Mouse (Mus musculus) adipocyte (in vitro differentiated cells): ENCODE measurements around the gene Cst12.
A peak's percentile ranks its signal among the peaks of the same experiment; 100 is the strongest.
"Not testable (repeated sequence)": the region's sequence is repeated elsewhere in the genome, so short reads cannot be mapped to it uniquely, and the experiment has no call there.

Experiments
- DNase-seq: peaks from one replicate; pipeline ENCODE4 v3.0.0-alpha.2; 2016; ENCODE audit warnings: low spot score

Gene Cst12

DNA sequence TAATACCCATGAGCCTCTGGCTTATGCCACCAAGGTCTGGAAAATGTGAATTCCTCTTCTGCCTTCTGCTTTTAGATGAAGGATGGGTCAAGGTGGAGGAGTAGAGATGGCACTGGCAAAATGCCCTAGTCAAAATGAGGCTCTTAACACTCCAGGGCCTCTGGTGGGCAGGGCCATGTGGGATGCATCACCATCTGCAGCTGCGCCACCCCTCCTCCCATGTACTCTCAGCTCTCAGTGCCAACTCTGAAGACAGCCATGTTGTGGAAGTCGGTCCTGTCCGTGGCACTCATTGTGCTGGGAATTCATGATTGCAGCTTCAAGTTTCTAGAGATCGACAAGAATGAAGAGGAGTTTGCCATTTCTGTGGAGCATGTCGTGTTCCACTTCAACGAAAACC lies at the start of gene Cst12:
TSS of gene Cst12 (plus strand) at position 220 of the 400 bp plus-strand sequence.
- DNase-seq: no peak

DNA sequence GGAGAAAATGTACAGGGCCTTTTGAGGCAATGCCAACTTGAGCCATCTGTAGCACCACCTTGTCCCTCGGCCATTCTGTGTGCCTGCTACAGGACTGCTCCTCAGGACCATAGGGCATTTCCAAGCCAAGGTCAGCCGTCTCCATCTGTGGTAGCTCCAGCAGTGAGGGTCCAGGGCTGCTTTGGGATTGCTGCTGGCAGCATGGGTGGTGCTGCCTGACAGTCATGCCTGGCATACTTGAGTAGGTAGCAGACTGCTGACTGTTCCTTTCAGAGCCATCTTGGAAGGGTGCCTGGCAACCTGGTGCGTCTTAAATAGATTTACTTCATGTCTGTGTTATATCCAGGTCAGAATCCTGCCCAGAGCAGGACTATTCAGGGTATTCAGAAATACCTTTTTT lies 46.2 kb upstream of the Cst12 start:
- DNase-seq: no peak

DNA sequence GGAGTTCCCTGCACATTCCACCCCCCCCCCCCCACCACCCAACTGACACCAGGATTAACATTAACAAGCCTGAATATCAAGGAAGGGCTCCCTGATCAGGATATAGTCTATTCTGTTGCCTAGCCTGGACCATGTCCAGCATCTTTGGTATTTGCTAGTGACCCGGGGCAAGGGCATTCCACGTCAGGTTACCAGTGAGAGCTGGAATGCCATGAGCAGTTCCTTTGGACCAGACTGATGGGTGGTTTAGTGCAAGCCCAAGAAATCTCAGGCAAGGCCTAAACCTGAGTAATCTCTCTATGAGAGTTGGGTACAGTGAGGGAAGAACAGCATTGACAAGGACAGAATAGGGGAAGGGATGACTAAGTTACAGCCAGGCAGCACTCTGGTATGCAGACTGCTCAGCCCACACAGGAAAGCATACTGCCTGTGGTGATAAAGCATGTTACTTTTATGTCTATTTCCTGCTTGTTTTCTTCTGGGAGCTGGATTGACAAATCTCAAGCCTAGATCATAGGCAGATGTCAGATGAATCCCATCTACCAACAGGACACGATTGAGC lies 45.2 kb upstream of the Cst12 start:
- DNase-seq: no peak

DNA sequence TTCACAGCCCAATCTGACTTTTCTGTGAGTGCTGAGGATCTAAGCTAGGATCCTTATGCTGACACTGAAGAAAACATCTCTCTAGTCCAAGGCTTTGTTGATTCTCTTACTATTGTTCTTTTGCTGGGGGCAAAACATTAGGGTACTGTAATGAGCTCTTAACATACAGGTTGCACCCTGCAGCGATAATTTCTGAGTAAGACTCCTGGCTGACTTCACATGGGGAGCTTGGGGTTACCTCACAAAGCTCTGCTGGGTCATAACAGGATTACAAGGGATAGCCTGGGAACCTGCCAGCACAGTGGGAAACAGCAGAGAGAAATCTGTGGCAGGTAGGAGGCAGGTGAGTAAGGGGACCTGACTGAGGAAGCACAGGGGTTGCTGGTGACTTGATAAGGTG lies 39.1 kb upstream of the Cst12 start, which contains the start of gene Cstl1:
TSS of gene Cstl1 (plus strand) at position 301 of the 400 bp plus-strand sequence.
- DNase-seq: no peak

DNA sequence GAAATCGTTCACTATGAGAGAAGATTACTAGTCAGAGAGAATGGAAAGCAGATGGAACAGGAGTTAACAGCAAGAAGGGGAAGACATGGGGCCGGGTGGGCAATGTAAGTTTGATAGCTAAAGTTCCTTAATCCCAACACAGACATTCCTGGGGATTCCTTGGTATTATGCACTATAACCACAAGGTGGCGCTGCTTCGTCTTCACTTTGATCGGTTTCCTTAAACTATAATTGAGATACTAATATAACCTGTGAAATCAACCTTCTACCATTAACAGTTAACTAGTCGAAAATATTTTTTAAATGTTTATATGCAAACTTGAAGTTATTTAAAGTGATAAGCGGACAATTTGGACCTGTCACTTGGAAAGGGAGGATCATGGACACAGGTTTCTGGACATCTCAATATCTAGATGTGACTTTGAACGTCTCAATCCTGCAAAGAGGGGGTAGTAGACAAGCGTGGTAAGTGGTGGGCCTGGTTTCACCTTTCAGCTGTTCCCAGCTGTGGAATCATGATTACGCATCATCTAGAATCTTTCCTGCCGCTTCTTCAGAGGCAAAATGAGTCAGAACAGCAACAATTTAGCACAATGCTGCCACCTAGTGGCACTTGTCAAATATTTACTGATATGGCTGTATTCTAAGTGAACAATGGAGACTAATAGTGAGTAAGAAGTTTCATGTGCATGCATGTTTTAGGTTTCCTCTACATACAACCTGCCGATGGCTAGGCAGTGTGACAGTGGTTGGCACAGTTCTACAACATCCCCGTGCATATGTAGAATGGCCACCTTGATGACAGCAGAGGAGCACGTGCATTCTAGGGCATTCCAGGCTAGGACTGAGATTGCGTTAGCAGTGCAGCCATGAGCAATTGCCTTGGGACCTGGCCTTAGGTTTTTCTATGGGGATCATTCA lies 37.0 kb upstream of the Cst12 start:
- peak; percentile 95 for DNase-seq

DNA sequence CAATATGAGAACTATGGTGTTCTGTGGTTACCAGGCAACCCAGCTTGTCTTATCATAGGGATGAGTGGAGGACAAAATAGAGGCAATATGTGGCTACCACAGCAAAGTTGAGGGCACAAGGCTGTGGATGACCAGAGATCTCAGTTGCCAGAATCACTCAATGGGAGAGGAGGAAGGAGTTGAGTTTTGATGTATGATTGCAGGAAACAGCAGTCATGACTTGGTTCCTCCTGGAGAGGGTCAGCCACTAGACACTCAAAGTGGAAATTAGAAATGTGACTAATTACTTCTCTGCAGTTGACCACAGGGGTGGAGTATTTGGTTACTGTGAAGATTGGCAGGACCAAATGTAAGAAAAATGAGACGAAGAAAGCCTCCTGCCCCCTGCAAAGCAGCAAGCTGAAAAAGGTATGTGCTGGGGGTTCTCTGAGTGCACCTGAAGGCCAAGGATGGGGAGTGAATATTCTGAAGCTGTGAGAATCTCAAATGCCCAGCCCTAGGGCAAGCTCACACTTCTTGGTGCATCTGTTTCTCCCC lies 34.8 kb upstream of the Cst12 start:
- no peak for DNase-seq

DNA sequence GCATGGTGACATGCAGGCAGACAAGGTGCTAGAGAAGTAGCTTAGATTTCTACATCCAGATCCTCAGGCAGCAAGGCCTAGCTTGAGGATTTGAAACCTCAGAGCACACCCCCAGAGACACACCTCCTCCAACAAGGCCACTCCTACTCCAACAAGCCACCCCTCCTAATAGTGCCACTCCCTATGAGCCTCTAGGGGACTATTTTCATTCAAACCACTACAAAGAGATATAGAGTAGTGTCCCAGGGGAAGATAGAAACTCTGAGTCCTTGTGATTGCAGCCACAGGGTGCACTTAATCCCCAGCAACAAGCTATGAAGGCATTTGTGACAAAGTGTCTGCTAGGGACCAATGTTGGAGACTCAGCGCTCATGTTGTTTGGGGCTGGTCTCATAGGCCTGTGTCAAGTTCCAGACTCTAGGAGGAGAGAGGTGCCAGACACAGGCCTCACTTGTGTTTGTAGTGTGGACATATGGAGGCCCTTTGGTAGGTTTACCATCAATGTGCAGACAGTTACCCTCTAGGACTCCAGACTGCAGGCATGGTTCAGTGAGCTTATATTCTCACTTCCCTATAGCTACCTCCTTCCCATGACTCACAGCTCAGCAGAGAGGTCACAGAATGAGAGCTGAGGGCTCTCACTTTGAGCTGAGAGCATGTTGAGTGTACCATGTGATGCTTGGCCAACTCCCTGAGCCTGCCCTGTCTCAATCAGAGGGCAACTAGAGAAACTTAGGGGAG lies 25.3 kb upstream of the Cst12 start:
- DNase-seq: no peak

DNA sequence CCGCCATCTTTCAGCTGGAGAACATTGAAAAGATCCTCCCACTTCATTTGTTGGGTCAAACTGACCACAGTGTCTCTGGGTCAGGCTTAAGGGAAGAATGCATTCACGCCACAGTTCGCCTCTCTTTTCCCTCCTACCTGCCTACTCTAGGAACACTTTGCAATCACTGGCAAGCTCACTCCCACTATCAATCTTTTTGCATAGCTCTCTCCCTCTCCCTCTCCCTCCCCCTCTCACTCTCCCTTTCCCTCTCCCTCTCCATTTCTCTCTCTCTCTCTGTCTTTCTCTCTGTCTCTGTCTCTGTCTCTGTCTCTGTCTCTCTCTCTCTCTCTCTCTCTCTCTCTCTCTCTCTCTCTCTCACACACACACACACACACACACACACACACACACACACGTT lies 17.8 kb upstream of the Cst12 start, which contains the start of gene Cst11:
TSS of gene Cst11 (minus strand) at position 101 of the 400 bp plus-strand sequence.
- DNase-seq: not testable (repeated sequence)

DNA sequence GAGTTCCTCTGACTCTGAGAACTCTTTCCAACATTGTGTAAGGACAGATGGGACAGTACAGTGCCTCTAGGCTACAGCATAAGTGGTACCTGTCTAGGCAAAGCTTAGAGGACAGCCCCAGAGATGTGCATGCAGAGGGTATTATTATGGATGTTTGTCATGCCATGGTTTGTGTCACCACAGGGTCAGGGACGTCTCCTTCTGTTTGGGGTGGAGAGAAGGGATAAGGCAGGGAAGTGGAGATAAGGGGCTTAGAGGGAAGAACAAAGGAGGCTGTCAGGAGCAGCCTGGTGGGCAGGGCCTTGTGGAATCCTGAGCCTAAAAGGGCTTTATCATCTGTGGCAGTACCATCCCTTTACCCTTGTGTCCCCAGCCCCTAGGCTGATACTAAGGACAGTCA lies 7.5 kb upstream of the Cst12 start, which contains the start of gene 8030411F24Rik:
TSS of gene 8030411F24Rik (plus strand) at position 301 of the 400 bp plus-strand sequence.
- no peak for DNase-seq

DNA sequence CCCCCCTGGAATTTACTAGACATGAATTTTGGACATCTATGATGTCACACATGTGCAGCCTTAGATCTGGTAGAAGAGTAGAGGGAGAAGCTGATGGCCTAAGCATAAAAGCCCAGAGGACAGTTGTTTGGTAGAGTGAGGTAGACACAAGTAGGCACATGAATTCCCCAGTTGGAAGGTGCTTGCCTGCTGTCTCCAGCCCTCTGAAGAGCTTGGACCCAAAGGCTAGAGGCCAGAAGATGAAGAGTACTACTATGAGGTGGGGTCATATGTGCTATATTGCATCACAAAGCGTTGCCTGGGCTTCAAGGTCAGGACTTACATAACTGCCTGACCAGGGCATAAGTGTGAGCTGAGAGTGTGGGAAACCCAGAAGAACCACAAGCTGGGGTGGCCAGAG lies 9.3 kb downstream of the Cst12 start, which contains the start of gene Cst8:
TSS of gene Cst8 (plus strand) at position 301 of the 400 bp plus-strand sequence.
- no peak for DNase-seq

DNA sequence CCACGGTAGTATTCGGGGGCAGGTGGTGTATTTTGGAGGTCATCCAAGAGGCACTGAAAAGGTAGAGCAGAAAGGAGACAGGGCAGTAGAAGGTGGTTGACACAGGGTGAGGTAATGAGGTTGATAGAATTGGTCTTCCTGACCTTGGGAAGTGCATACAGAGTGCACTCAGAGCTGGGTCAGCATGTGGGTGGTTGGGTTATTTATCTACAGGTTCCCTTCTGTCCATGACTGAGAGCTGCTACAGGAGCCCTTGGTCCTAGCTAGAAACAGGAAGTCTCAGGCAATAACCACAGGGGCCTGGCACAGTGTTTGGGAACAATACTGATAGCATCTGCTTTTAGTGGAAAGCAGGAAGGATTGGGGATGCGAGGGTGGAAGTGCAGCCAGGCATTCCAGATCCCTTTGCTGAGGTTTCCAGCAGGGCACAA lies 12.3 kb downstream of the Cst12 start:
- no peak for DNase-seq

DNA sequence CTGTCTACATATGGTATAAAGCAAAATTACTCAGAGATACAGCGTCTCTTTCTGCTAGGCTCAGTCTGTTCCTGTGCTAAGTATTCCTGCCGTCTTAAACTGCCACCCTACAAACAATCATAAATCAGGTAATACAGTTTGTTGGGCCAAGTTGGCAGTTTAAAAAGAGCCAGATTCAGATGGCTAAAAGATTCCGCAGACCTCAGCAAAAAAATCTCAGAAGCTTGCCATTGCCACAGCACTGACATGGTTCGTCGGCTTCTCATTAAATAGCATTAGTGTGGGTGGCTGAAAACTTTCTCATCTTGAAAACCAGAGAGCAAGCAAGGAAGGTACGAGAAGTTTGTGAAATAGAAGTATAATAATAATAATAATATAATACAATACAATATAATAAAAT lies 17.5 kb downstream of the Cst12 start:
- DNase-seq: no peak

DNA sequence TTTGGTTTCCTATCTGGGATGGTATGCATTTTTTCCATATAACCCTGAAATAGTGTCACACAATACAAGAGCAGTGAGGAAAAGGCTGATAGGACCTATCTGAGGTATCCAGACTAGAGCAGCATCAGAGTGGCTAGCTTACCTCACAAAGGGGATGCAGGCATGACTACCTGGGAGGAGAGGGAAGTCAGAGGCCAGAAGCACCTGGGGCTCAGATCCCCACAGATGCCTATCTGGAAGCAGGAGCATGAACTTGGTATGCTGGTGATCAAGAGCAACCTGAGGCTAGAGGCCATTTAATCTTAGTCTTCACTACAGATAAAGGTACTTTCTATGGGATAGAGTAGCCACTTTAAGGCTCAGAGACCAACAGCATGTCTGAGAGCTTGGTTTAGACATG lies 30.7 kb downstream of the Cst12 start, which contains the start of gene Cst13:
TSS of gene Cst13 (plus strand) at position 173 of the 400 bp plus-strand sequence.
- DNase-seq: no peak

DNA sequence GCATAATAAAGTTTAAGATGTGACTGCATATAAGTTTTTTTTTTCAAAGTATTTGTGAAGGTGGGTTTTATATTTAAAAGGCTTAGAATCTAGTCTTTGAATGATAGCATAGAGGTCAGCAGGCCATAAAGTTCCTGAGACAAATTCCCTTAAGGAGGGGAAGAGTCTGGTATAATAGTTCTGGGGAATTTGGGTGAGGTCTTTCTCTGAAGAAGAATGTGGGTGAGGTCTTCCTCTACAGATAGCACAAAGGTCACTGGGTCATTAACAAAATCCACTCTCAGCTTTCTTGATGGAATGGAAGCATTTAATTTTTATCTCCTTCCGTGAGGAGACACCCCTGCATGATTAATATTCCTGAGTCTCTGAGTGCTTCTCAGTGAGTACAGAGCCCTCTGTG lies 36.8 kb downstream of the Cst12 start:
- DNase-seq: no peak

DNA sequence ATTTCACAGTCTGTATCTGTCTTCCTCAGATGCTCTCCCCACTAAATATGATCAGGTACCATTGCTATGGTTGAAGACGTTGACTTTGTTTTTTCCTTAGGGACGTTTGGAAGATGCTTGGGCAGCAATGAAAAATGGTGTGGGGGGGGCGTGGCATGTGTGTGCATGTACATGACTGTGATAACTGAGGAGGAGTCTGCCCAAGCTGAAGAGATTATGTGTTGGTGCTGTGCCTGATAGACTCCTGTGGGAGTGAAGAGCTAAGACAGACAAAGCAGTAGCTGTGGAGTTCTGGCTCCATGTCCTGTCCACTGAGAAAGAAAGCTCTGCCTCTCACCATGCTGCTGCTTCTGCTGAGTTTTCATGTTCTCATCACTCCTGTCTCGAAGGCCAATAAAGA lies 45.8 kb downstream of the Cst12 start, which contains the start of gene Cst9:
TSS of gene Cst9 (plus strand) at position 236 of the 400 bp plus-strand sequence.
- no peak for DNase-seq

DNA sequence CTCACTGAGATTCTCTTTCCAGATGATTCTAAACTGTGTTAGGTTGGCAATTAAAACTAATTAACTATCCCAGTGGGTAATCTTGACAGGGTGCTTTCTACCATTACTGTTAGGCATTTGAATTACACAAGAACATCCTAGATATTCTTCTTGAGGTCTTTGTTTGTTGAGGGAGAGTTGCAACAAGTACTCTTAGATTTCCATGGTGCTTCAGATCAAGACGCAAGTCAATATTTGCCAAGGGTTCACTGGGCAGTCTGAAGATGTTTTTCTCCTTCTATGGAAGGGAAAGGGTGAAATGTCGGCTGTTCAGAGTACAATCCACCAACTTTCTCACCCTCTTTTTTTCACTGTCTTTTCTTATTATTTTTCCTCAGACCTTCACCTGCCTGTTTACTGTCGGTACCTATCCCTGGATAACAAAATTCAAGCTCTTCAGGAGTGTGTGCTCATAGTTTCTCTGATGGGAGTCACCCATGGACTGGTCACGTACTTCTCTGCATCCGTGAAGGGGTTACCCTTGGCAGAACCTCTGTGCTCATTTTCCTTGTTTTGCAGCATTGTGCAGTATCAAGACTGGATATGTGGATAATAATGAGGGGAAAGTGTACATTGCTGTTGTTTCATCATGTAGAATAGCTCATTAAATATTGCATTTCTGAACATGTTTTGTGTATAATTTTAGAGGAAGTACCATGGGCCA lies 49.1 kb downstream of the Cst12 start:
- DNase-seq: no peak

DNA sequence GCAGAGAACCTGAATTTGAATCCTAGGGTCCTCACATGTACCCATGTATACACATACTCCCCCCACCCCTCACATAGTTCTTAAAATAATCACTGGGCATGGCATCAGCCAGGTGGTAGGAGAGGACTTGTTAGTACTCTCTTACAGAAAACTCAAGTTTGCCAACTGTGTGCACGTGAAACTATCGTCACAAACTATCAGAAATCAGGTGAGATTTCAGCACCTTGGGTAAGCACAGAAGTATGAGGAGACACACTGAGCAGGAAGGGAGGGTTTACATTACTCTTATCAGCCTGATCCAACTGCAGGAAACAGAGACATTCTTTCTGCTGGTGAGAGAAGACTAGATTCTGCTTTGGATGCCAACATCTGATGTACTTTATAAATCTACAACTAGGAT lies 50.1 kb downstream of the Cst12 start:
- no peak for DNase-seq
